Mouse (Mus musculus): ENCODE data around the gene Cracr2b. TPM values are rescaled to one million over a fixed set of nuclear protein-coding genes. Genes with fewer than 3 reads are reported as not detected.
A peak's percentile ranks its signal among the peaks of the same experiment; 100 is the strongest.

The Cracr2b gene
- polyA plus RNA-seq, 1 experiment from 2014 or later = 5.2 TPM

DNA sequence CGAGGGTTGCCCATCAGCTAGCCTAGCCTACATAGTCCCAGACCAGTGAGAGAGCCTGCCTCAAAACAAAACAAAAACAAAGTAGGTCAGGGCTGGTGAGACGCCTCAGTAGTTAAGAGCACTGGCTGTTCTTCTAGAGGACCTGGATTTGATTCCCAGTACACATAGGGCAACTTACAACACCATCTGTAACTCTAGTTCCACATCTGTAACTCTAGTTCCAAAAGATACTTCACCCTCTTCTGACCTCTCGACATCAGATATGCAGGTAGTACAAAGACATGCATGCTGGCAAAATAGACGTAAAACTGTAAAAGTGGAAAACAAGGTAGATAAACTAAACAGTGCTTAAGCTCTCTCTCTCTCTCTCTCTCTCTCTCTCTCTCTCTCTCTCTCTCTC lies 37.1 kb upstream of the Cracr2b start:
- no peak for ATAC-seq
- Histone ChIP-seq H3K9ac (replicated peaks; ENCODE audit: low read depth, low read length) (no peak overlapping the region), H3K9me3 (ENCODE audit: control insufficient read depth, low read length) (no peaks in the 10 kb centered on the region), H3K36me3 (ENCODE audit: control insufficient read depth, insufficient read depth) (0 out of 2 replicates have a peak, but pooled peaks cover 2% of the 10 kb centered on the region), H3K4me3 (replicated peaks; ENCODE audit: low read length) (no peak overlapping the region), H3K27me3 (replicated peaks; ENCODE audit: control insufficient read depth, insufficient read depth, low read length) (no peaks in the 10 kb centered on the region), H3K27ac (ENCODE audit: low read length) (no peak overlapping the region), H3K4me1 (replicated peaks; ENCODE audit: control insufficient read depth, insufficient read depth, low read length) (peaks cover 7% of the 10 kb centered on the region), H3K4me2 (ENCODE audit: low read length) (no peak overlapping the region)
- 79% methylated on average over 4 of the region's 4 CpGs for WGBS

DNA sequence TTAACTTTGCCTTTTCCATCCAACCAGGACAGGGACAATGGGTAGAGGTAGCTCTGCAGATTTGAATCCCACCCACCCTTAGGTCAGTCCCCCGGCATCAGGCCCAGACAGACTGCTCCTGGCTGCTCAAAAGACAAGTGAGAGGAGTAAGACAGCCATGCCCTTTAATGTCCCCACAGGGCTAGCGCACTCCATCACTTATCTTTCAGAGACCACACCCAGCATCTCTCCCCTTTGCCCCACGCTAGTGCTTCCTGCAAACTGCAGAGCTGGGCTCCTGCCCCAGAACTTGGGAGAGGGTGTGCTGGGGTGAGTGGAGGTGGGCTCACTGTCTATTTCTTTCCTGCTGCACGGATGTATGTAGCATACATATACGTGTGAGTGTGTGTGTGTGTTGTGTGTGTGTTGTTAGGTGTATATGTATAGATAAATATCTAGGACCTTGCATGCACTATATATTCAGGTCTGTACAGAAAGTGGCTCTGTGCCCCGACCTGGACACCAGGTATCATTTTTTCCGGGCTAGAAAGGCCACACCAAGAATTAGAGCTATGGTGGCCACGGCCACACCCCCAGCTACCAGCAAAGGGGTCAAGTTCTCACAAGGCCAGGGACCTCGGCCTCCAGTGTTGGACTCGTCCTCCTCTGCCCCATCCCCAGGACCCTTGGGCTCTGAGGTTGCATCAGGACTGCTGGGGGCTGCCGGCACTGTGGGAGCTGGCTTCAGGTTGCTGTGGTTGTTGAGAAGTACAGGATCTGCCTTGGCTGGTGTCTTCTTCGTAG lies 33.8 kb upstream of the Cracr2b start:
- no peak for ATAC-seq
- Histone ChIP-seq H3K4me3 (replicated peaks; ENCODE audit: low read length) (no peak overlapping the region), H3K36me3 (ENCODE audit: control insufficient read depth, insufficient read depth) (peaks cover 11% of the 10 kb centered on the region)

DNA sequence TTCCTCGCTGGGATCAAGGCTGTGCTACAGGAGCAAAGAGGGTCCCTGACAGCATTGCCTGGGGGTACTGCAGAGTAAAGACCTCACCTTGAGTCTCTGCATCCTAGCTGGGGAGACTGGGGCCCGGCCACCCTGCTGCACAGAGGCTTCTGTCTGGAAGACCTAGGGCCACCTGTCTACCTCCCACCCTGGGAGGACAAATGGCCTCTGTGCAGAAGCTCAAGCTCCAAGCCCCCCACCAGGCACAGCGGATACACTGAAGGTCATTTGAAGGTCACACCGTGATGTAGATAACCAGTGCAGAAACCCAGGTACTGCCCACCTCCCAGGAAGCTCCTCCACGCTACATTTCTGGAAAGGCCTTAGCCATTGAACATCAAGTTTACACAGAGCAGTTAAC lies 32.2 kb upstream of the Cracr2b start:
- WGBS = 55% methylated on average over 5 of the region's 5 CpGs
- no peak for ATAC-seq
- peaks cover 11% of the 10 kb centered on the region for H3K36me3 ChIP-seq (ENCODE audit: control insufficient read depth, insufficient read depth)

More for the DNA sequence above, 33.8 kb upstream of the Cracr2b start:
- H3K9ac ChIP-seq (replicated peaks; ENCODE audit: low read depth, low read length) = no peak overlapping the region
- H3K27ac ChIP-seq (ENCODE audit: low read length) = no peak overlapping the region
- 88% methylated on average over 12 of the region's 12 CpGs for WGBS
- no peak overlapping the region for H3K4me2 ChIP-seq (ENCODE audit: low read length)
- no peaks in the 10 kb centered on the region for H3K9me3 ChIP-seq (ENCODE audit: control insufficient read depth, low read length)
- H3K27me3 ChIP-seq (replicated peaks; ENCODE audit: control insufficient read depth, insufficient read depth, low read length) = no peaks in the 10 kb centered on the region
- H3K4me1 ChIP-seq (replicated peaks; ENCODE audit: control insufficient read depth, insufficient read depth, low read length) = peaks cover 11% of the 10 kb centered on the region

DNA sequence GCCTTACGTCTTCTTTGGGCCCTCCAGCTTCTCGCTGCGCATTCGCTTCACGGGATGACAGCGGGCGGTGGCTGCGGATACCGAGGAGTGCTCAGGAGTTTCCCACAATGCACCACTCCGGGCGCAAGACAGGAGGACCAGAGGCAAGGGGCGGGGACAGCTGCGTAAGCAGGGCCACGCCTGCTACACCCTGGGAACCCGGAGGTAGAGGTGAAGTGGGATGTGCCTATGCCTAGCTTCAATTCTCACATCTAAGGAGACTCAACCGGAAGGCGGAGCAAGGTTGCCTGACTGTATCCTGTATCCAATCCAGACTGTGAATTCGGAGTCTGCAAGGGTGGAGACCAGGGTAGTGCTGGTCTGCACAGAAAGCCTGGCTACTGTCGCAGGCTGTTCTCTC lies 31.6 kb upstream of the Cracr2b start, which contains the start of gene Cend1:
Gene Cend1, minus strand, starts transcription at position 182 of the 400 bp plus-strand sequence.
- WGBS = 2% methylated on average over 19 of the region's 19 CpGs
- H3K9me3 ChIP-seq (ENCODE audit: control insufficient read depth, low read length) = no peaks in the 10 kb centered on the region
- H3K4me1 ChIP-seq (replicated peaks; ENCODE audit: control insufficient read depth, insufficient read depth, low read length) = peaks cover 29% of the 10 kb centered on the region
- peak; percentile 87 for ATAC-seq
- peak within 1 kb of the TSS; percentile 58 for H3K4me3 ChIP-seq (replicated peaks; ENCODE audit: low read length)
- H3K27ac ChIP-seq (ENCODE audit: low read length) = peak within 1 kb of the TSS; percentile 60; the same call in 1 of the 2 replicates
- peak within 1 kb of the TSS; percentile 69 for H3K9ac ChIP-seq (replicated peaks; ENCODE audit: low read depth, low read length)
- no peaks in the 10 kb centered on the region for H3K27me3 ChIP-seq (replicated peaks; ENCODE audit: control insufficient read depth, insufficient read depth, low read length)
- H3K4me2 ChIP-seq (ENCODE audit: low read length) = peak within 1 kb of the TSS; percentile 84
- peaks cover 11% of the 10 kb centered on the region for H3K36me3 ChIP-seq (ENCODE audit: control insufficient read depth, insufficient read depth)

More for the DNA sequence above, 32.2 kb upstream of the Cracr2b start:
- Histone ChIP-seq H3K27me3 (replicated peaks; ENCODE audit: control insufficient read depth, insufficient read depth, low read length) (no peaks in the 10 kb centered on the region), H3K9ac (replicated peaks; ENCODE audit: low read depth, low read length) (peak overlapping the region; percentile 69), H3K4me1 (replicated peaks; ENCODE audit: control insufficient read depth, insufficient read depth, low read length) (peaks cover 23% of the 10 kb centered on the region), H3K27ac (ENCODE audit: low read length) (no peak overlapping the region), H3K4me3 (replicated peaks; ENCODE audit: low read length) (peak overlapping the region; percentile 58), H3K9me3 (ENCODE audit: control insufficient read depth, low read length) (no peaks in the 10 kb centered on the region), H3K4me2 (ENCODE audit: low read length) (peak overlapping the region; percentile 84)

DNA sequence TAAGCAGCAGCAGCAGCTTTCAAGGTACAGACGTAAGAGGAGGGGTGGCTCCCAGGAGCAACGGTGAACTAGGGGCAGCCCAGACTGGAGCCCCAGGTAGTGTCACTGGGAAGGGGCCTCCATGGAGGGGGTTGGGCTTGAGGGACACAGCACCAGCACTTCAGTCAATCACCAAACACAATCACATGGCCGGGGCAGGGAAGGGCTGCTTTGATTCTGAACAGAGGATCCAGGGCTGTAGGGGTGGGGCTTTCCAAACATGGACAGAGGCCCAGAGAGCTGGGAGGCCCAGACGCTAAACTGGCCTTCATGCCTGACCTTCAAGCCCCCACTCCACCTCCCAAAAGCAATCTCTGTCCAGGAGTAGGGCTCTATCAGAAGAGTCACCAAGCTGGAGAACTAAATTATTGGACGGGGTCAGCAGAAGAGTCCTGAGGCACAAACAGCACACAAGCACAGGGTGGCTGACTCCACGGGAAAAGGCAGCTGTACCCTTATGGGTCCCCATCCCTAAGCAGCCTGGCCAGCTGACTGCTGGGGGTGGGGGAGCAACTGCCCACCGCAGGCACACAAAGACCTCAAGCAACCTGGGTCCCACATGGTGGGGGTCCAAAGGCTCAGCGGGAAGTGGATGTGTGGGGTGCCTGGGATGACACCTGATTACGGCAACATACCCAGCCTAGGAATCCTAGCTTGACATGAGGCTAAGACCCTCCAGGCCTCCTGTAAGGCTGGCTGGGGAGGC lies 30.9 kb upstream of the Cracr2b start:
- 64% methylated on average over 9 of the region's 9 CpGs for WGBS
- Histone ChIP-seq H3K4me3 (replicated peaks; ENCODE audit: low read length) (no peak overlapping the region), H3K36me3 (ENCODE audit: control insufficient read depth, insufficient read depth) (peaks cover 11% of the 10 kb centered on the region)

DNA sequence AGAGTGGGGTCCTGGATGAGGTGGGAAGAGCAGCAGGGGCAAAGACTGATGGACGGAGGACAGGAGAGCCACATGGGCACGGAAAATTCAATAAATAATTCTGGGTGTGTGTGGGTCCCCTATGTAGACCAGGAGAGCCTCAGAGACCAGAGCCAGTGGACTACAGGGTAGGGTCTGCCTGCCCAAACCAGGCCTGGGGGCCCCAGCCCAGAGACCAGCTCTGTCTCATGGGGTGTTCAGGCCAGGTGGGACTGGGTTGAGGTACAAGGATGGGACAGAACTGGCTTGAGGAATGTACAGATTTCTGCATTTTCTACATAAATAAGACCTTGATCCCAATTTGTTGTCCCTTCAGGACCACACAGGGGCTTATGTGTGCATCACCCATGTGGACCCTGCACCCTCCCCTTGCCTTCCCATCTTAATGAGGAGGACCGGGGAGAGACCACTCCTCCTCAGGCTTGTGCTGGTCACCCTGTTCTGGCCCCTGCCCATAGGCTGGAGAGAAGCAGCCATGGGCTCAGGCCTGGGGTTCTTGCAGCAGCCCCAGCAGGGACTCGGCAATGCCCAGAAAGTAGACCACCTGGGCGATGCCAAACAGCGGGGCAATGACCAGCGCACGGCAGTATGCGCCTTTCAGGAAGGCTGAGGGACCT lies 30.2 kb upstream of the Cracr2b start:
- no peak overlapping the region for H3K27ac ChIP-seq (ENCODE audit: low read length)
- no peak overlapping the region for H3K9ac ChIP-seq (replicated peaks; ENCODE audit: low read depth, low read length)
- peaks cover 39% of the 10 kb centered on the region for H3K4me1 ChIP-seq (replicated peaks; ENCODE audit: control insufficient read depth, insufficient read depth, low read length)
- no peaks in the 10 kb centered on the region for H3K27me3 ChIP-seq (replicated peaks; ENCODE audit: control insufficient read depth, insufficient read depth, low read length)
- no peak overlapping the region for H3K4me3 ChIP-seq (replicated peaks; ENCODE audit: low read length)
- H3K36me3 ChIP-seq (ENCODE audit: control insufficient read depth, insufficient read depth) = peaks cover 11% of the 10 kb centered on the region
- WGBS = 93% methylated on average over 9 of the region's 9 CpGs
- H3K9me3 ChIP-seq (ENCODE audit: control insufficient read depth, low read length) = no peaks in the 10 kb centered on the region
- no peak for ATAC-seq
- H3K4me2 ChIP-seq (ENCODE audit: low read length) = no peak overlapping the region

More for the DNA sequence above, 30.9 kb upstream of the Cracr2b start:
- Histone ChIP-seq H3K9ac (replicated peaks; ENCODE audit: low read depth, low read length) (no peak overlapping the region), H3K27me3 (replicated peaks; ENCODE audit: control insufficient read depth, insufficient read depth, low read length) (no peaks in the 10 kb centered on the region), H3K4me2 (ENCODE audit: low read length) (peak overlapping the region; percentile 84), H3K9me3 (ENCODE audit: control insufficient read depth, low read length) (no peaks in the 10 kb centered on the region), H3K27ac (ENCODE audit: low read length) (no peak overlapping the region), H3K4me1 (replicated peaks; ENCODE audit: control insufficient read depth, insufficient read depth, low read length) (peaks cover 34% of the 10 kb centered on the region)
- ATAC-seq = peak; percentile 11; the same call in 1 of the 2 replicates

DNA sequence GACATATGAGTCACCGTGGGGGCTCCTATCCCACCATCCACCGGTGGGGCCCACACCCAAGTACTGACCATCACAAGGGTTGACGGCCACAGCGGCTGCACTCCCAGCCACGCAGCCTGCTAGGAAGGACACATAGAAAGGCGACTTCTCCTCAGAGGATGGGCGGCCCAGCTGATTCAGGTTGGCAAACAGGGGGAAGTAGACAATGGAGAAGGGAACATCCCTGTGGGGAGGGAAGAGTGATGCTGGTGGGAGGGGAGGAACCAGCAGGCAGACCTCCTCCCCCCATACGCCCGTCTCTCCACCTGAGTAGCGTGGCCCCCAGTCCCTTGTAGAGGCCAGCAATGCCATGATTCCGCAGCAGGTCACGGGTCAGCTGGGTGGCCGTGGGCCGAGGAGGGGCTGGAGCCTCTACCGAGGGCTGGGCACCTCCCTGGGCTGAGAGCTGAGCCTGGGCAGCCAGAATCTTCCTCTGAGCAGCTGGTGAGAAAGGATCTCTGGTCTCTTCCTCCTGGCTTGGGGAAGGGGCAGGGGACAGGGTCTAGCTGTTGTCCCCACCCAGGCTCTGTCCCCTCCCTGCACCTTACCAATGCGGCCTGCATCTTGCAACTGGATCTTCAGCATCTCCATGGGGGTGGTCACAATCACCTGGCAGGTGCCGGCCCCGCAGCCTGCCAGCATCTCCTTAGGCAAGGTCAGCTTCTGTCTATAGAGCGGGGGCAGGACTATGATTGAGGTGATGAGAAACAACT lies 29.3 kb upstream of the Cracr2b start:
- peaks cover 48% of the 10 kb centered on the region for H3K4me1 ChIP-seq (replicated peaks; ENCODE audit: control insufficient read depth, insufficient read depth, low read length)
- H3K4me2 ChIP-seq (ENCODE audit: low read length) = no peak overlapping the region
- H3K27me3 ChIP-seq (replicated peaks; ENCODE audit: control insufficient read depth, insufficient read depth, low read length) = no peaks in the 10 kb centered on the region
- H3K9me3 ChIP-seq (ENCODE audit: control insufficient read depth, low read length) = no peaks in the 10 kb centered on the region
- H3K36me3 ChIP-seq (ENCODE audit: control insufficient read depth, insufficient read depth) = peaks cover 11% of the 10 kb centered on the region
- H3K27ac ChIP-seq (ENCODE audit: low read length) = no peak overlapping the region
- WGBS = 95% methylated on average over 18 of the region's 19 CpGs
- no peak overlapping the region for H3K4me3 ChIP-seq (replicated peaks; ENCODE audit: low read length)
- no peak overlapping the region for H3K9ac ChIP-seq (replicated peaks; ENCODE audit: low read depth, low read length)
- no peak for ATAC-seq

DNA sequence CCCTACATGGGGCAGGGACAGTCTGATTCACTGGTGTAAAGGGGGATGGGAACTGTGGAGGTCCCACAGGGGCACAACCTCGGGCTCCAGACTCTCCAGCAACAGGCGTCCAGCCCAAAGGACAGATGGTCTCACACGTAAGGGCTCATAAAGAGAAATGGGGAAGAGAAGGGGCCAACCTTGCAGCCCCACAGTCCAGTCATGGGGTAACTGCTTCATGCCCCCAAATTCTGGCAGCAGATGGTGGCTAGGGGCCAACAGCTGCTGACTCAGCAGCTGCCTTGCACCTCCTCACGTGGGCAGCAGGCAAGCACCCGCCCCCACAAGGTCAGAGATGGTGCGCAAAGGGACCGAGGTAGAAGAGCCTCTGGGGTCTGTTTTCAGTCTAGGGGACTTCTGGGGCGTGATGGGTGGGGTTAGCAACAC lies 28.7 kb upstream of the Cracr2b start:
- no peak for ATAC-seq
- H3K4me1 ChIP-seq (replicated peaks; ENCODE audit: control insufficient read depth, insufficient read depth, low read length) = peaks cover 53% of the 10 kb centered on the region
- no peak overlapping the region for H3K4me2 ChIP-seq (ENCODE audit: low read length)
- H3K27ac ChIP-seq (ENCODE audit: low read length) = no peak overlapping the region
- no peaks in the 10 kb centered on the region for H3K27me3 ChIP-seq (replicated peaks; ENCODE audit: control insufficient read depth, insufficient read depth, low read length)
- H3K9me3 ChIP-seq (ENCODE audit: control insufficient read depth, low read length) = no peaks in the 10 kb centered on the region
- no peak overlapping the region for H3K4me3 ChIP-seq (replicated peaks; ENCODE audit: low read length)
- peaks cover 9% of the 10 kb centered on the region for H3K36me3 ChIP-seq (ENCODE audit: control insufficient read depth, insufficient read depth)
- H3K9ac ChIP-seq (replicated peaks; ENCODE audit: low read depth, low read length) = no peak overlapping the region
- WGBS = 81% methylated on average over 8 of the region's 8 CpGs
